Mouse (Mus musculus) ES-E14 (cell line): ENCODE results near the gene Tbc1d7. TPM values are rescaled to one million over a fixed set of nuclear protein-coding genes. Genes with fewer than 3 reads are reported as not detected.

Experiments
- DNase-seq: peaks from one replicate; pipeline ENCODE4 v3.0.0-alpha.2; 2013; ENCODE audit warnings: low read depth, low spot score
- H3K27ac ChIP-seq: 2 replicates; pipeline ENCODE4 v1.5.1; 2012; ENCODE audit warnings: low read depth, mild to moderate bottlenecking, low read length, moderate library complexity, mixed read lengths; ENCODE audit not compliant: poor library complexity, insufficient read depth, severe bottlenecking
- H3K36me3 ChIP-seq: 2 replicates; pipeline ENCODE4 v1.6.1; 2012; ENCODE audit warnings: mild to moderate bottlenecking, low read length, moderate library complexity, mixed read lengths; ENCODE audit not compliant: control insufficient read depth, poor library complexity, insufficient read depth, severe bottlenecking
- H3K4me1 ChIP-seq, 2 experiments: fragments of 150-350 bp in 1 of 2; sonication (generic) in 1 of 2; 2 replicates each; pipeline ENCODE4 v1.6.1; 2012; ENCODE audit warnings: low read length in 2 of 2, mild to moderate bottlenecking in 1 of 2, mixed read lengths in 1 of 2; ENCODE audit not compliant: control insufficient read depth in 2 of 2, insufficient read depth in 2 of 2, poor library complexity in 1 of 2
- H3K4me3 ChIP-seq, 2 experiments: fragments of 150-350 bp in 1 of 2; sonication (generic) in 1 of 2; 2 replicates each; pipeline ENCODE4 v1.5.1; 2012; ENCODE audit warnings: low read length in 2 of 2, low read depth in 1 of 2, mild to moderate bottlenecking in 1 of 2, mixed read lengths in 1 of 2; ENCODE audit not compliant: insufficient read depth in 1 of 2, poor library complexity in 1 of 2, severe bottlenecking in 1 of 2
- H3K9ac ChIP-seq: 2 replicates; pipeline ENCODE4 v1.6.1; 2012; ENCODE audit warnings: low read depth, mild to moderate bottlenecking, low read length, mixed read lengths; ENCODE audit not compliant: poor library complexity, insufficient read depth, severe bottlenecking
- H3K9me3 ChIP-seq: fragments of 150-350 bp; sonication (generic); 2 replicates; pipeline ENCODE4 v1.6.1; 2012; ENCODE audit warnings: low read depth, mild to moderate bottlenecking, low read length; ENCODE audit not compliant: control insufficient read depth, insufficient read depth
- CHD2 ChIP-seq: IDR thresholded peaks from 2 replicates; pipeline ENCODE4 v1.6.1; 2014; ENCODE audit warnings: mild to moderate bottlenecking, low read depth, low read length, inconsistent platforms
- HCFC1 ChIP-seq: IDR thresholded peaks from 2 replicates; pipeline ENCODE4 v1.6.1; 2012; ENCODE audit warnings: low read length, inconsistent platforms, borderline replicate concordance; ENCODE audit not compliant: insufficient read depth
- MAFK ChIP-seq: IDR thresholded peaks from 2 replicates; pipeline ENCODE4 v1.6.1; 2014; ENCODE audit warnings: mild to moderate bottlenecking, low read depth, low read length, inconsistent platforms; ENCODE audit not compliant: insufficient read depth
- ZC3H11A ChIP-seq: IDR thresholded peaks from 2 replicates; pipeline ENCODE4 v1.6.1; 2012; ENCODE audit warnings: low read depth, mild to moderate bottlenecking, inconsistent platforms, low read length, borderline replicate concordance
- ZNF384 ChIP-seq: IDR thresholded peaks from 2 replicates; pipeline ENCODE4 v1.6.1; 2012; ENCODE audit warnings: low read depth, low read length, inconsistent platforms
- in situ Hi-C, 2 experiments: fragments of 600-800 bp; cut with MboI; formaldehyde crosslinking; loops; one replicate each; pipeline ENCODE4 v1.15.1; 2025; ENCODE audit warnings: low sequenced_read_pairs in 2 of 2, inconsistent platforms in 1 of 2; ENCODE audit not compliant: unreplicated experiment in 2 of 2
- total RNA-seq: library from RNA; depleted of rRNA; stranded (reverse); fragments of 300-350 nt; gene quantifications from 2 replicates; pipeline ENCODE4 v1.2.3, GENCODE M21; 2012

Gene Tbc1d7
- total RNA-seq, 1 experiment = 11.3 TPM

DNA sequence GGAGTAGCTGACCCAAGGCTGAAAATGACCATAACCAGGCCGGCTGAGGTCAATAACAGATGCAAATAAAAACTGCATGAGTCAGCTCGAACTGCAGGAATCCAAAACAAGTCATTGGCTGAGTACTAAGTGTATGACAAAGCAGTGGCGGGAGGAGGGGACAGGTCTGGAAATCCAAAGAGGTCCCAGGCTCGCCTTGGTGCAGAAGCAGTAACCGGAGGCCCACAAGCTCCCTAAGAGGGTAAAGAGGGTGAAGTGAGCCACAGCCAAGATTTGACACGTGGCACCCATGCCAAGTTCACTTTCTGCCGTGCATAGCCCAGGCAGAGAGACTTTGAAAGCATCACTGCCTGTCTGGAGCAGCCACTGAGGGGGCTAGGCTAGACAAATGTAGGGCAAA is 41.0 kb upstream of the Tbc1d7 start:
- in situ Hi-C loops = no loop called here
- Histone ChIP-seq H3K9ac (no peak overlapping the region), H3K4me1 (peaks cover 7 to 34% of the 10 kb centered on the region in 2 experiments), H3K4me3 (no peak overlapping the region), H3K9me3 (no peaks in the 10 kb centered on the region), H3K36me3 (no peaks in the 10 kb centered on the region), H3K27ac (no peak overlapping the region)
- no peak for TF ChIP-seq ZNF384
- no peak for TF ChIP-seq CHD2
- TF ChIP-seq HCFC1 = no peak
- TF ChIP-seq ZC3H11A = no peak
- TF ChIP-seq MAFK = peak; percentile 56; the same call in 1 of the 2 replicates
- DNase-seq = no peak

DNA sequence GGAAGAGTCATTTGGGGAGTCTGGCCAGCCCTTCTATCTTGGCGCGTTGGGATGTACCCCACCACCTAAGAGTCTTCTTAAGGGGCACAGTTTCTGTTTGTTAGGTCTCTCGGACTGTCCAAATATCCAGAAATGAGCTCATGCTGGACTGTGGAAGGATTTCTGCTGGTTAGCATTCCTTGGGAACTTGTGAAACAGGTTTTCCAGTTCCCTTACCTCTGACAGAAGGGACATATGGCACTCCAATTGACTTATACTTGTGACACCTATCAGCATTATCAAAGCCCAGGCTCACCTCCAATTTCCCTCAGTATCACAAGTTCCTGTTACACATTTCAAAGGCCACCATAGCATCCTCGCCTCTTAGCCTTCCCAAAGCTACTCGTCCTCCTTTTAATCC is 39.7 kb upstream of the Tbc1d7 start:
- Histone ChIP-seq H3K9me3 (no peaks in the 10 kb centered on the region), H3K27ac (no peak overlapping the region), H3K9ac (no peak overlapping the region), H3K4me1 (peaks cover 3 to 25% of the 10 kb centered on the region in 2 experiments), H3K4me3 (no peak overlapping the region), H3K36me3 (no peaks in the 10 kb centered on the region)
- in situ Hi-C loops = no loop called here
- no peak for TF ChIP-seq MAFK
- no peak for DNase-seq

DNA sequence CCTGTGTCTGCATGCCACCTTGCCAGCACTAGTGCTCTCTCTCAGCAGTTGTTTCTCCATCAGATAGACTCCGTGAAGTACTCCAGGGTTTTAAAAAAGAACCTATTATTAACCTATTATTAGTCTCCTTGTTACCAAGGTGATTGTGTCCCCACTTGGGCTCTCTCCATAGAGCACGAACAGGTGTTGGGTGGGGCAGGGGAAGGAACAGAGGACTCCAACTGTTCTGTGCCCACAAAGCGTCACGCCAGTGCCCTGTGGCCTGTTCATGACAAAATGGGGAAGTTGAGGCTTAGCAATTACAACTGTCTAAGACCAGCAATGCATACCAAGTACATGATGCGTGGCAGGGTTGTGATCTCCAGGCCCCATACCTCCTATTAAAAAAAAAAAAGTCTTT is 38.3 kb upstream of the Tbc1d7 start:
- Histone ChIP-seq H3K9me3 (no peaks in the 10 kb centered on the region), H3K27ac (no peak overlapping the region), H3K9ac (no peak overlapping the region), H3K36me3 (no peaks in the 10 kb centered on the region), H3K4me3 (no peak overlapping the region), H3K4me1 (peaks cover 1 to 30% of the 10 kb centered on the region in 2 experiments; a peak in 3 of 4 replicates)
- no peak for DNase-seq
- no peak for TF ChIP-seq CHD2
- TF ChIP-seq MAFK = no peak
- no peak for TF ChIP-seq HCFC1
- no peak for TF ChIP-seq ZNF384
- TF ChIP-seq ZC3H11A = no peak
- in situ Hi-C loops = loop anchor here in 1 of 2 experiments (10.0 kb wide), 1 partner anchor 115 kb away; no protein-coding TSS in a partner anchor

DNA sequence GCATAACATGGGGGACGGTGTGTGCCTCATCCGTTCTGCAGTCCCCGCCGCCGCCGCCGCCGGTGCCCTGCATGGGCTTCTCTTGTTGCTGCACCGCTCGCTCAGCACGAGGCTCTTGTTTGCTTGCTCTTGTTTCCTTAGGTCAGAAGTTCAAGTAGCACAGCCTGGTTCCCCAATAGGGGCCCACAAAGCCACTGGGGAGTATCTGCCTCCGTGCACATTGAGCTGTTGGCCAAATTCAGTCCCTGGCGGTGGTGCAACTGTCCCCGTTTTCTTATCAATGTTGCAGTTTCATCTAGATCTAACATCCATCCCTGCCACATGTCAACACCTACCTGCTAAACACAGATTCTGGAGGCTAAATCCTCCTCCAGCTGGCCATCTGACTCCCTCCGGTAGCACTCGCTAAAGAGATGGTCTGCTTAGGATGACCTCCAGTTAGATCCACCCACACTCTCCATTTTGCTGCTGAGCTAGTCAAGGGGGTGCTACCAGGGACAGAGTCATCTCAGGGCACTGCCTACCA is 37.7 kb upstream of the Tbc1d7 start:
- Histone ChIP-seq H3K9me3 (no peaks in the 10 kb centered on the region), H3K4me3 (no peak overlapping the region), H3K27ac (no peak overlapping the region), H3K9ac (no peak overlapping the region), H3K4me1 (peaks cover 1 to 30% of the 10 kb centered on the region in 2 experiments; a peak in 3 of 4 replicates), H3K36me3 (no peaks in the 10 kb centered on the region)
- no peak for DNase-seq
- in situ Hi-C loops = loop anchor here in 1 of 2 experiments (10.0 kb wide), 1 partner anchor 116 kb away; no protein-coding TSS in a partner anchor
- TF ChIP-seq CHD2 (no peak), ZC3H11A (no peak), HCFC1 (no peak), ZNF384 (no peak), MAFK (no peak)

DNA sequence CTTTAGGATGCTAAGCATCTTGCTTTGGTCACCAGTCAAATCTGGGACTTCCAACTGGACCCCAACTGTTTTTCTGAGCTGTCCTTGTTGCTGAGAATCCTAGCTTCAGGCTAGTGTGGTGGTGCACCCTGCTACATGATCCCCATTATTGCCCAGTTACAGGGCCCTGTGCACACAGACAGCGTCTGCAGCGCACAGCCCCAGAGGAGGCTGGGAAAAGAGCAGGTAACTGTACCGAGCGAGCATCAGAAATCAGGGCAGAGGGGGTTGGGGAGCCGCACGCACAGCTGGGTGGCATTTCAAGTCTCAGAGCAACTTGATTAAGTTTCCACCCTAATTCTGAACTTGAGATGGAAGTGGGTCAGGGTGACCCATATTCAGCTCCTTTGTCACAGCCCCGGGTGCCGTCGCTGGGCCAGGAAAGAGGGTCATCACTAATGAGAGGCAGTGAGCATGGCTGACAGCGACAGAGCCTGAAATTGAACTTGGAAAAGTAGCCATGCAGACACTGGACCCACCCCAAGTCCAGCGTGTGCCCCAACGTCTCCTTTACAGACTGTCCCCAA is 34.9 kb upstream of the Tbc1d7 start:
- H3K36me3 ChIP-seq = peaks cover 4% of the 10 kb centered on the region; the same call in 1 of the 2 replicates
- in situ Hi-C loops = loop anchor here in 1 of 2 experiments (10.0 kb wide), 1 partner anchor 119 kb away; no protein-coding TSS in a partner anchor
- no peak for DNase-seq

More for the DNA sequence above, 34.9 kb upstream of the Tbc1d7 start:
- H3K9ac ChIP-seq = no peak overlapping the region
- no peak overlapping the region for H3K27ac ChIP-seq
- H3K4me1 ChIP-seq = peaks cover 0 to 26% of the 10 kb centered on the region in 2 experiments; a peak in 3 of 4 replicates
- no peak for TF ChIP-seq ZC3H11A
- TF ChIP-seq CHD2 = no peak
- TF ChIP-seq MAFK = no peak
- no peak for TF ChIP-seq HCFC1
- TF ChIP-seq ZNF384 = no peak
- H3K4me3 ChIP-seq = no peak overlapping the region
- H3K9me3 ChIP-seq = no peaks in the 10 kb centered on the region
